Mouse (Mus musculus) forebrain, postnatal 0 days (tissue): Measurements from ENCODE around the gene Olfr221. TPM values are rescaled to one million over a fixed set of nuclear protein-coding genes. Genes with fewer than 3 reads are reported as not detected.

ENCODE experiments used
- ATAC-seq: fragments of 200-750 bp; cut with Nextera tagmentation; 2 replicates; pipeline ENCODE4 v1.8.0; 2017; ENCODE audit warnings: mild to moderate bottlenecking, moderate library complexity
- DNase-seq: peaks from one replicate; pipeline ENCODE4 v3.0.0-alpha.2; 2015
- H3K27ac ChIP-seq: fragments of 300-500 bp; sonication (generic); 2 replicates; pipeline ENCODE4 v1.5.1; 2014; ENCODE audit warnings: low read depth, mild to moderate bottlenecking, antibody characterized with exemption, low read length, moderate library complexity, mixed read lengths
- H3K27me3 ChIP-seq: fragments of 300-500 bp; sonication (generic); 2 replicates; pipeline ENCODE4 v1.6.1; 2014; ENCODE audit warnings: mild to moderate bottlenecking, low read length, mixed read lengths; ENCODE audit not compliant: insufficient read depth
- H3K36me3 ChIP-seq: fragments of 300-500 bp; sonication (generic); 2 replicates; pipeline ENCODE4 v1.6.1; 2014; ENCODE audit warnings: mild to moderate bottlenecking, moderate library complexity; ENCODE audit not compliant: insufficient read depth
- H3K4me1 ChIP-seq: fragments of 300-500 bp; sonication (generic); 2 replicates; pipeline ENCODE4 v1.6.1; 2014; ENCODE audit warnings: antibody characterized with exemption; ENCODE audit not compliant: insufficient read depth
- H3K4me2 ChIP-seq: fragments of 300-500 bp; sonication (generic); 2 replicates; pipeline ENCODE4 v1.6.1; 2014; ENCODE audit warnings: low read depth, mild to moderate bottlenecking, moderate library complexity
- H3K4me3 ChIP-seq: fragments of 300-500 bp; sonication (generic); 2 replicates; pipeline ENCODE4 v1.5.1; 2014; ENCODE audit warnings: low read depth, low read length, mixed read lengths
- H3K9ac ChIP-seq: fragments of 300-500 bp; sonication (generic); 2 replicates; pipeline ENCODE4 v1.6.1; 2014; ENCODE audit warnings: mild to moderate bottlenecking
- H3K9me3 ChIP-seq: fragments of 300-500 bp; sonication (generic); 2 replicates; pipeline ENCODE4 v1.6.1; 2016; ENCODE audit warnings: low read length
- CTCF ChIP-seq: sonication (generic); IDR thresholded peaks from 2 replicates; pipeline ENCODE4 v1.5.1; 2016; ENCODE audit warnings: antibody characterized with exemption, control low read depth, low read depth
- WGBS: fragments of 180-500 bp; shearing (Covaris S2); extraction: QIAGEN DNeasy Blood & Tissue Kit; methylation state at CpG from one replicate; pipeline ENCODE4 v1.1.7; 2014; 5-methylcytosine and 5-hydroxymethylcytosine counted together
- polyA plus RNA-seq: library from polyadenylated mRNA; unstranded; fragments of >200 nt; fragmentation: Nextera tagmentation; extraction: Ambion mirVana; gene quantifications from 2 replicates; pipeline ENCODE4 v1.2.1, GENCODE M21; 2015
- total RNA-seq: library from RNA; depleted of rRNA; stranded (reverse); fragments of >200 nt; gene quantifications from 2 replicates; pipeline ENCODE4 v1.2.3, GENCODE M21; 2014

The Olfr221 gene
- total and polyA plus RNA-seq, 2 experiments from 2014 or later: not detected

DNA sequence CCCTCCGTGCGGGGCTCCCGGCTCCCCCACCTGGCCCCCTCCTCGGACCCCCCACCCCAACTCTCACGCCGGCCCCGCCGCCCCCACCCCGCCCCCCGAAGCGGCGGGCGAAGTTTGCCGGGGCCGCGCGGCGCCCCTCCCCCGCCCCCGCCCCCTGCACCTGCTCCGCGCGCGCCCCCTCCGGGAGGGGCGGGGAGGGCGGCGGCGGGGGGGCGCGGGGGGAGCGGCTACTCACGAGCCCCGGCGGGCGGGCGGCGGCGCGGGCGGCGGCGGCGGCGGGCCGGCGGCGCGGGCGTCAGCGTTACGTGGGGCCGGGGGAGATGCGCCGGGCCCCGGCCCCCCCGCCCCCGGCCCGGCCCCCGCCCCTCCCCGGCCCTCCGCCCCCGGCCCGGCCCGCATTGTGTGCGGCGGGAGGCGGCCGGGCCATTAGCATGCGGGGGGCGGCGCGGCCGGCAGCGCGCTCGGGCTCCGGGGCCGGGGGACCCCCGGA is 27.9 kb downstream of the Olfr221 start:
- H3K9ac ChIP-seq: peak overlapping the region; percentile 74
- H3K36me3 ChIP-seq: no peaks in the 10 kb centered on the region; the same call in 1 of the 2 replicates
- H3K4me2 ChIP-seq: peak overlapping the region; percentile 65
- peak overlapping the region; percentile 90 for H3K27ac ChIP-seq
- DNase-seq (no peak), ATAC-seq (peak; percentile 12)
- H3K4me3 ChIP-seq: peak overlapping the region; percentile 70
- peaks cover 23% of the 10 kb centered on the region for H3K4me1 ChIP-seq
- 0% methylated on average over 2 of the region's 80 CpGs for WGBS
- H3K27me3 ChIP-seq: no peaks in the 10 kb centered on the region
- H3K9me3 ChIP-seq: no peaks in the 10 kb centered on the region
- TF ChIP-seq CTCF: no peak

DNA sequence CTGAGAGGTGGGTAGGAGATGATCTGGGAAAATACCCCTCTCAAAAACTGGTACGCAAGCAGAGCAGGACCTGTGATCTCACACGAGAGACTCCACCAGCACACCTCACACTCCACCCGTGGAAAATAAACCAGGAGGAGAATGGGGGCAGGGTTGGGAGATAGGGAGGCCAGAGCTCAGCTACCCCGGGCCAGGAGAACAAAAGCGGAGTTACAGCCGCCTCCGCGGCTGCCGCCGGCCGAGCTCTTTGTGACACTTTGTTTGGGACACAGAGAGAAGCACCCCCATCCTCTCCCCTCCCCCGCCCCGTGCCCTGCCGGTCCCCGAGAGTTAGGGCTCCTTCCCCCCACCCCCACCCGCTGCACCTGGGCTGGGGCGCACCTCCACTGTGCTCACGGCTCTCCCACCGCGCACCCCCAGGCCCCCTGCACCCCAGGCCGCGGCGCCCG is 28.5 kb downstream of the Olfr221 start:
- Histone ChIP-seq H3K36me3 (no peaks in the 10 kb centered on the region; the same call in 1 of the 2 replicates), H3K9ac (peak overlapping the region; percentile 74), H3K4me1 (peaks cover 24% of the 10 kb centered on the region), H3K9me3 (no peaks in the 10 kb centered on the region), H3K4me2 (peak overlapping the region; percentile 65), H3K4me3 (peak overlapping the region; percentile 70), H3K27me3 (no peaks in the 10 kb centered on the region), H3K27ac (peak overlapping the region; percentile 90)
- no peak for TF ChIP-seq CTCF
- under 1% methylated on average over 20 of the region's 24 CpGs for WGBS
- DNase-seq (peak; percentile 46), ATAC-seq (peak; percentile 2; the same call in 1 of the 2 replicates)

DNA sequence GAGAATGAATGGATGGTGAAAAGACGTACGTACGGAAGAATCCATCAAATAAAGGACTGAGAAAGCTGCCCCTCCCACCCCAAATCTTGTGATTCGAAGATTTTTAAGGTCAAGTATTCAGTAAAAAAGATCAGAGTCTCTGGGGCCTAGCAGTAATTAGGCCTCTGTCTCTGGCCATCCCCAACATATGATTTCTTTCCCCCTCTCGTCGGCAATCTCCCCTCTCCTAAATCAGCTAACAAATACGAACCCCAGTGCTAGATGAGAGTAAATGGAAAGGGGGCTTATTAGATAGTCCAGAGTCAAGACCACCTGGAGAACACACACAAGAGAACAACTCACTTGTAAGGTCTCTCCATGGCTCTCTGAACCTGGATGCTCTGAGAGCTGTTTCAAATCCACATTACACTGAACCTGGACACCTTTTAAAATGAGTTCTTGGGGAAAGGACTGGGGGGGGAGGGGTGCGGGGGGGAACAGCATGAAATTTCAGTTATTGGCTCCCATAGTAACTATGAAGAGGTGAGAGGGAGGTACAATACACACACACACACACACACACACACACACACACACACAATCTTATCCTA is 29.1 kb downstream of the Olfr221 start:
- 10% methylated on average over 8 of the region's 8 CpGs for WGBS
- TF ChIP-seq CTCF: no peak
- Histone ChIP-seq H3K36me3 (peaks cover 3% of the 10 kb centered on the region; the same call in 1 of the 2 replicates), H3K4me3 (peak overlapping the region; percentile 70; the same call in 1 of the 2 replicates), H3K9ac (peak overlapping the region; percentile 74; the same call in 1 of the 2 replicates), H3K27me3 (no peaks in the 10 kb centered on the region), H3K27ac (peak overlapping the region; percentile 90), H3K4me1 (peaks cover 20% of the 10 kb centered on the region; the same call in 1 of the 2 replicates), H3K9me3 (no peaks in the 10 kb centered on the region), H3K4me2 (peak overlapping the region; percentile 65)
- ATAC-seq (no peak), DNase-seq (no peak)

DNA sequence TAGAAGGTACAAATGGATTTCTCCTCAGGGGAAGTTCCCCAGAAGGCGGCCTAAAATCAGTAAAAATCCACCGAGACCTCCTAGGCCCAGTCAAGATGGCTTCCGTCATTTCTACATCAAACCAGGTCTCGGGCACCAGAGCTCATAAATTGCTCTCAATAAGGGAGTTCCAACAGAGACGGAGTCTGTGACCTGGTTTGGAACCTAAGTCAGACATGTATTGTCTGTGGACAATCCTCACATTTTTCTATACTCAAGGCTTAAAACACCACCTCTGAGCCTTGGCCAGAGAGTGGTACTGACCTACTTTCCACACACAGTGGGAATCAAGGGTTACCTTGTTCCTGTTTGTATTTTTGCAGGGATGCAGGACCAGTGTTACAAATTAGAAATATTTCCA is 29.7 kb downstream of the Olfr221 start:
- H3K27ac ChIP-seq: peak overlapping the region; percentile 77
- DNase-seq (no peak), ATAC-seq (no peak)
- H3K4me1 ChIP-seq: peaks cover 20% of the 10 kb centered on the region; the same call in 1 of the 2 replicates
- WGBS: 37% methylated on average over 5 of the region's 5 CpGs
- peak overlapping the region; percentile 23; the same call in 1 of the 2 replicates for H3K9ac ChIP-seq
- TF ChIP-seq CTCF: no peak
- H3K27me3 ChIP-seq: no peaks in the 10 kb centered on the region
- H3K4me2 ChIP-seq: peak overlapping the region; percentile 65
- H3K4me3 ChIP-seq: no peak overlapping the region
- H3K36me3 ChIP-seq: peaks cover 3% of the 10 kb centered on the region; the same call in 1 of the 2 replicates
- no peaks in the 10 kb centered on the region for H3K9me3 ChIP-seq

DNA sequence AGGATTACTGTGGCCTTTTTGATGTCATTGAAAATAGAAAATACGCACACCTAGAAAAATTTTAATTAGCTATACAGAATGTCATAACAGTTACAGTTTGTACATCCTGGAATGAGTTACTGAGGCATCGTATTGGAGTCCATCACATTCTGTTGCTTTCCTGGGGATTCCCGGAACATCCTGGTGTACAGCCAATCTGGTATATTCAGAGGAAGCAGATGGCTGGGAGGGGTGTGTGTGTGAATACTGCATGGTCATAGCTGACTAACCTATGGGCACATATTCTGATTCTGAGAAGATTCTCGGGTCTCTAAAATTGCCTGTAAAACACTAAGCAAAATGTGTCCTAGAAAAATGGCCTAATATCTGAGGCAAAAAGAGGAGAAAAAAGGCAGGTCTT is 30.2 kb downstream of the Olfr221 start:
- no peak overlapping the region for H3K4me3 ChIP-seq
- peak; percentile 65 for DNase-seq
- peak overlapping the region; percentile 77 for H3K27ac ChIP-seq
- 0 out of 2 replicates have a peak overlapping the region, but pooled peaks have one; percentile 23 for H3K9ac ChIP-seq
- WGBS: 29% methylated on average over 4 of the region's 4 CpGs
- H3K9me3 ChIP-seq: no peaks in the 10 kb centered on the region
- H3K4me2 ChIP-seq: no peak overlapping the region
- peaks cover 20% of the 10 kb centered on the region; the same call in 1 of the 2 replicates for H3K4me1 ChIP-seq
- H3K27me3 ChIP-seq: no peaks in the 10 kb centered on the region
- TF ChIP-seq CTCF: no peak
- ATAC-seq: no peak
- H3K36me3 ChIP-seq: peaks cover 7% of the 10 kb centered on the region; the same call in 1 of the 2 replicates

DNA sequence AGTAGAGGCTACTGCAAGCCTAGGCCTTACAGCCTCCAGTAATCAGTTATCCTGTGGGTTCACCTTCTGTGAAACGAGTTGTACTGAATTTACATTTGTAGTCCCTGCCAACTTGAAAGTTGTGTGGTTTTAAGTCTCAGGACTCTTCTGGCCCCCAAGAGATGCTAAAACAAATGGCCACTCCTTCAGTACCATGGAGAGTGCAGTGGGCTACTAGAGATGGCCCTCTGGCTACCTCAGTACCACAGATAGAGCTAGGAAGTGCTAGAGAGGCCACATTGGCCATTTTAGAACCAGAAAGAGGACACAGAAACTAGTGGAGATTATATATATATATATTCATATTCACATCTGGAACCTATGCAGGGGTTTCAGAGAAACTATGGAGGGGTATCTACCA is 30.6 kb downstream of the Olfr221 start:
- Histone ChIP-seq H3K4me2 (no peak overlapping the region), H3K9ac (no peak overlapping the region), H3K27me3 (no peaks in the 10 kb centered on the region), H3K4me1 (peaks cover 20% of the 10 kb centered on the region; the same call in 1 of the 2 replicates), H3K4me3 (no peak overlapping the region), H3K36me3 (peaks cover 11% of the 10 kb centered on the region; the same call in 1 of the 2 replicates), H3K9me3 (no peaks in the 10 kb centered on the region), H3K27ac (peak overlapping the region; percentile 77)
- no peak for TF ChIP-seq CTCF
- no peak for DNase-seq
- WGBS: 21% methylated on average over 1 of the region's 1 CpGs
- ATAC-seq: no peak
